12 mouse cellular contexts compared by ENCODE assay signal in the genomic region with DNA sequence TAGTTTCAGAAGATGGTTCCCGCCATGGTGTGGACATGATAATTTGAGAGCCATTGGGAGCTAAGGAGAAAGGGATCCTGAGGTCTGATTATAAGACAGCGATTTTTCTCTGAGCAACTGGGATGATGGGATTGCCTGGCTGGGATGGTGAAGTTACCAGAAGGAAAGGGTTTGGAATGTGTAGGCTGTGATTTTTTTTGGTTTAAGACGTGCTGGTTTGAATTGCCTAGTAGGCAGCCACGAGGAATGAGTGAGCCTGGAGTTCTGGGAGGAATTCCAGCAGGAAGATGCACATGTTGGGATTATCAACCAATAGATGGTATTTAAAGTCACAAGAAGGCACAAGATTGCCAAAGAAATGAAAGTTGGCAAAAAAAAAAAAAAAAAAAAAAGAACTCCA.
"Had no signal": no experiment of that assay in that cellular context is flagged by ENCODE, and none has a peak within 500 bp of the region (broad histone marks: within the 10 kb centered on the region; RNA-seq: fewer than 3 reads in every experiment).

No protein-coding gene starts in this region.

- ATAC-seq: intestine, embryonic 16.5 days; midbrain, embryonic 16.5 days had no signal

- H3K27ac ChIP-seq: kidney, embryonic 15.5 days; limb, embryonic 13.5 days; liver, embryonic 14.5 days; midbrain, embryonic 12.5 days; stomach, embryonic 15.5 days had no signal

- H3K4me3 ChIP-seq: kidney, embryonic 15.5 days; limb, embryonic 13.5 days; midbrain, embryonic 12.5 days; stomach, embryonic 15.5 days had no signal

- DNase-seq: kidney, adult 2 months; kidney, postnatal 14 days; left cerebral cortex, postnatal 4 days; lung, adult 18-20 months; thymus, postnatal 36 days had no signal
